Mouse (Mus musculus): ENCODE results near the gene Fam162b. TPM values are rescaled to one million over a fixed set of nuclear protein-coding genes. Genes with fewer than 3 reads are reported as not detected.
A peak's percentile ranks its signal among the peaks of the same experiment; 100 is the strongest.

Gene Fam162b
- polyA plus RNA-seq (2014; fragmentation: Nextera tagmentation; extraction: Ambion mirVana), result 0.90 and 0.95 TPM in 2 replicates

GRCm38 (mm10) chr10:51590139-51590574 is at the start of gene Fam162b:
Fam162b (minus strand) TSS chr10:51590517.
- peak within 1 kb of the TSS; percentile 25 for H3K4me3 ChIP-seq (ENCODE audit: low read depth, low read length)
- H3K36me3 ChIP-seq (ENCODE audit: control insufficient read depth, insufficient read depth, low read length), result no peaks in the 10 kb centered on the region
- no peak within 1 kb of the TSS for H3K27ac ChIP-seq (ENCODE audit: low read depth, low read length)
- peak within 1 kb of the TSS; percentile 49 for H3K4me2 ChIP-seq (ENCODE audit: low read depth)
- H3K9me3 ChIP-seq (ENCODE audit: control insufficient read depth, low read length), result no peaks in the 10 kb centered on the region
- H3K9ac ChIP-seq (ENCODE audit: low read length), result peak within 1 kb of the TSS; percentile 15
- DNase-seq (ENCODE audit: low spot score), result peak; percentile 33
- H3K27me3 ChIP-seq (ENCODE audit: control insufficient read depth, insufficient read depth, low read length), result no peaks in the 10 kb centered on the region
- H3K4me1 ChIP-seq (ENCODE audit: control insufficient read depth, insufficient read depth, low read length), result peaks cover 6% of the 10 kb centered on the region; the same call in 1 of the 2 replicates
- 4% methylated on average over 19 of the region's 19 CpGs for WGBS
- peak; percentile 52; the same call in 1 of the 2 replicates for ATAC-seq (ENCODE audit: insufficient read depth, low FRiP score, low TSS enrichment)

GRCm38 (mm10) chr10:51631411-51632136 is 41.3 kb upstream of the Fam162b start, which contains the start of gene Gprc6a:
Gprc6a (minus strand) TSS chr10:51631461.
- Histone ChIP-seq H3K4me3 (ENCODE audit: low read depth, low read length) (no peak within 1 kb of the TSS), H3K4me2 (ENCODE audit: low read depth) (no peak within 1 kb of the TSS), H3K4me1 (ENCODE audit: control insufficient read depth, insufficient read depth, low read length) (no peaks in the 10 kb centered on the region), H3K9ac (ENCODE audit: low read length) (no peak within 1 kb of the TSS), H3K27ac (ENCODE audit: low read depth, low read length) (no peak within 1 kb of the TSS), H3K36me3 (ENCODE audit: control insufficient read depth, insufficient read depth, low read length) (no peaks in the 10 kb centered on the region), H3K9me3 (ENCODE audit: control insufficient read depth, low read length) (no peaks in the 10 kb centered on the region), H3K27me3 (ENCODE audit: control insufficient read depth, insufficient read depth, low read length) (no peaks in the 10 kb centered on the region)
- 89% methylated on average over 8 of the region's 8 CpGs for WGBS
- no peak for ATAC-seq (ENCODE audit: insufficient read depth, low FRiP score, low TSS enrichment)
- no peak for DNase-seq (ENCODE audit: low spot score)

DNA sequence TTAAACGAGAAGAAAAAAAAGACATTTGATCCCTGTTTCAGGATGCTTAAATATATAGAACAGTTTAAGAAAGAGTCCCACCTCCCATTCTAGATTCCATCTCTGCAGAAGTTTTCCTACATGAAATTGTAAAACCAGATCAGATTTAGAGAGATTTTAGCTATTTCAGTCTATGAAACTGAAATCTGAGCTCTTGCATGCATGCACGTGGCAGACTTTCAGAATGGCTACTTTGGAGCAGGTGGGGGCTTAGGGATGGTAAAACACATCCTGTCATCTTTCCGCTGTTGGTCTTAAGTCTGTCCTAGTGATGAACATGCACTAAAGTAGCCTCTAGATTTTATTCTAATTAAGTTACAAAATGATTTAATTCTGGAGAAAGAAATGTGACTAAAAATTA is 30.9 kb upstream of the Fam162b start:
- WGBS, result 84% methylated on average over 3 of the region's 3 CpGs
- no peak for DNase-seq (ENCODE audit: low spot score)
- no peaks in the 10 kb centered on the region for H3K9me3 ChIP-seq (ENCODE audit: control insufficient read depth, low read length)
- H3K9ac ChIP-seq (ENCODE audit: low read length), result no peak overlapping the region
- no peak overlapping the region for H3K4me2 ChIP-seq (ENCODE audit: low read depth)
- H3K27me3 ChIP-seq (ENCODE audit: control insufficient read depth, insufficient read depth, low read length), result no peaks in the 10 kb centered on the region
- no peaks in the 10 kb centered on the region for H3K4me1 ChIP-seq (ENCODE audit: control insufficient read depth, insufficient read depth, low read length)
- H3K36me3 ChIP-seq (ENCODE audit: control insufficient read depth, insufficient read depth, low read length), result no peaks in the 10 kb centered on the region
- H3K4me3 ChIP-seq (ENCODE audit: low read depth, low read length), result no peak overlapping the region
- no peak for ATAC-seq (ENCODE audit: insufficient read depth, low FRiP score, low TSS enrichment)
- no peak overlapping the region for H3K27ac ChIP-seq (ENCODE audit: low read depth, low read length)

- no peak overlapping the region for H3K27ac ChIP-seq (ENCODE audit: low read depth, low read length)
- ATAC-seq (ENCODE audit: insufficient read depth, low FRiP score, low TSS enrichment) (no peak), DNase-seq (ENCODE audit: low spot score) (no peak)
- H3K4me1 ChIP-seq (ENCODE audit: control insufficient read depth, insufficient read depth, low read length), result no peaks in the 10 kb centered on the region
- no peak overlapping the region for H3K9ac ChIP-seq (ENCODE audit: low read length)
- WGBS, result 78% methylated on average over 7 of the region's 7 CpGs
- no peak overlapping the region for H3K4me3 ChIP-seq (ENCODE audit: low read depth, low read length)
- H3K4me2 ChIP-seq (ENCODE audit: low read depth), result no peak overlapping the region
- H3K36me3 ChIP-seq (ENCODE audit: control insufficient read depth, insufficient read depth, low read length), result no peaks in the 10 kb centered on the region
- H3K27me3 ChIP-seq (ENCODE audit: control insufficient read depth, insufficient read depth, low read length), result no peaks in the 10 kb centered on the region
- H3K9me3 ChIP-seq (ENCODE audit: control insufficient read depth, low read length), result no peaks in the 10 kb centered on the region
Observed at GRCm38 (mm10) chr10:51620126-51620525, 29.8 kb upstream of the Fam162b start.

DNA sequence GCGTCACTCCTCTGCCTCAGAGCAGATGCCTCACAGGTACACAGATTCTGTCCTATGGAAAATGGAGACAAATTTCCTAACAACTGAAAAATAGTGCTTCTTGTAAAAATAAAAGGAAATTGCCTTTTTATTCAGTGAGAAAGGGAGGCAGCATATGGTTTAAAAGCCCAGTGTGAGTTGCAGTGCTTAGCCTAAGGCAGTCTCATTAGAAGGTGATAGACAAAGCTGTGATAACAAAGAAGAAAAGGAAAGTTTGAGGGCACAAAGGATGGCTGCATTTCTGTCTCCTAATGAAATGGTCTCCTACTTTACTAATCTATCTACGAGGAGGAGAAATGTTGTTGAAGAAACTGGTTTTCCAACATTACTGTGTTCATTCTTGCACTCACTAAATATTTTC is 28.2 kb upstream of the Fam162b start:
- H3K27me3 ChIP-seq (ENCODE audit: control insufficient read depth, insufficient read depth, low read length), result no peaks in the 10 kb centered on the region
- no peak overlapping the region for H3K9ac ChIP-seq (ENCODE audit: low read length)
- H3K4me1 ChIP-seq (ENCODE audit: control insufficient read depth, insufficient read depth, low read length), result no peaks in the 10 kb centered on the region
- H3K9me3 ChIP-seq (ENCODE audit: control insufficient read depth, low read length), result no peaks in the 10 kb centered on the region
- H3K4me2 ChIP-seq (ENCODE audit: low read depth), result no peak overlapping the region
- H3K4me3 ChIP-seq (ENCODE audit: low read depth, low read length), result no peak overlapping the region
- H3K27ac ChIP-seq (ENCODE audit: low read depth, low read length), result no peak overlapping the region
- no peaks in the 10 kb centered on the region for H3K36me3 ChIP-seq (ENCODE audit: control insufficient read depth, insufficient read depth, low read length)
- 93% methylated on average over 2 of the region's 2 CpGs for WGBS
- no peak for DNase-seq (ENCODE audit: low spot score)
- ATAC-seq (ENCODE audit: insufficient read depth, low FRiP score, low TSS enrichment), result no peak

DNA sequence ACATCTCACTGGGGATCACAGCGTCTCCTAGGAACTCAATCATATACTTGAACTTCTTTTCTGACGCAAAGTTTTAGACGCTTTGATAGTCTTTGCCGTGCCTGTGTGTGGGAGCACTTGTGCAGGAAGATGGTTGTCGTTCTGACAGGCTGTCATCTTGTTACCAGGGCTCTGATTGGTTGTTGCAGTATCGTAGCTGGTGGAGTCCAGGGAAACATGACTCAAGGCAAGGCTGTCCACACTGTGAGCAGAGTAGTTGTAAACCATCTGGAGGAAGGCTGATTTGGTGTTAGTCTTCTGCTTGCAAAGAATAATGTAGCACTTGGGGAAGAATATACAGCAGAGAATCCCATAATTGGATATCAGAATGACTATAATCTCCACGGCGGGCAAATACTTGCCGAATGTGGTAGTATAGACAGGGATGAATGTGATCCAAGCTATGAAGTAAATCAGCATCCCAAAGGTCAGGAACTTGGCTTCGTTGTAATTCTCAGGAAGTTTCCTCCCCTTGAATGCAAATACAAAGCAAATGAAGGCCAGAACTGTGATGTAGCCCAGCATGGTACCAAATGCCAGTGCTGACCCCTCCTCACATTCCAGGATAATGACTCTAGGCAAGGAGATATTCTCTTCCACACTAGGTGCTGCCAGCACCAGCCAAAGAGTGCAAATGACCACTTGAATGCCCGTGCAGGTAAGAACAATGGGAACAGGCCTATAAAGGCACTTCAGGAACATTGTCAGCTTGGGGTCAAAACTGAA is 24.7 kb upstream of the Fam162b start:
- no peaks in the 10 kb centered on the region for H3K4me1 ChIP-seq (ENCODE audit: control insufficient read depth, insufficient read depth, low read length)
- H3K9me3 ChIP-seq (ENCODE audit: control insufficient read depth, low read length), result no peaks in the 10 kb centered on the region
- H3K9ac ChIP-seq (ENCODE audit: low read length), result no peak overlapping the region
- no peak overlapping the region for H3K4me3 ChIP-seq (ENCODE audit: low read depth, low read length)
- H3K27ac ChIP-seq (ENCODE audit: low read depth, low read length), result no peak overlapping the region
- no peak for ATAC-seq (ENCODE audit: insufficient read depth, low FRiP score, low TSS enrichment)
- no peak for DNase-seq (ENCODE audit: low spot score)
- H3K27me3 ChIP-seq (ENCODE audit: control insufficient read depth, insufficient read depth, low read length), result no peaks in the 10 kb centered on the region
- H3K36me3 ChIP-seq (ENCODE audit: control insufficient read depth, insufficient read depth, low read length), result no peaks in the 10 kb centered on the region
- WGBS, result 62% methylated on average over 11 of the region's 11 CpGs
- H3K4me2 ChIP-seq (ENCODE audit: low read depth), result no peak overlapping the region

DNA sequence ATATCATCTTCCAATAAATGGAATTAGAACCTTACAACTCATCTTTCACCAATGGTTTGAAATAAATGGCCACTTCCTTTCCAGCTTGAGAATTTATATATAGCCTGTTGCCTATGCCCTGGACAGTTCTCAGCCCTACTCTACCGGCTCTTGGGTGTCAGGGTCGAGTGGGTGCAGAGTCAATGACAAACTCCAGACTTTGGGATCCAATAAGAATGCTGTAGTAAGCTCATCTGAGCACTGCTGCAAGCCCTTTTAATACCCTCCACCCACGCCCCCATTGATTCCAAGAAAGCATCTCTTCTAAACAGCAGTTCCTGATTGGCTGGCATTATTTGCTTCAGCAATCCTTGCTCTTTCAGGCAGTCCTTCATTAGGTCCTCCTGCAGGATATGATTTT is 23.1 kb upstream of the Fam162b start:
- Histone ChIP-seq H3K9me3 (ENCODE audit: control insufficient read depth, low read length) (no peaks in the 10 kb centered on the region), H3K4me1 (ENCODE audit: control insufficient read depth, insufficient read depth, low read length) (no peaks in the 10 kb centered on the region), H3K4me2 (ENCODE audit: low read depth) (no peak overlapping the region), H3K4me3 (ENCODE audit: low read depth, low read length) (no peak overlapping the region), H3K36me3 (ENCODE audit: control insufficient read depth, insufficient read depth, low read length) (no peaks in the 10 kb centered on the region), H3K27ac (ENCODE audit: low read depth, low read length) (no peak overlapping the region), H3K27me3 (ENCODE audit: control insufficient read depth, insufficient read depth, low read length) (no peaks in the 10 kb centered on the region), H3K9ac (ENCODE audit: low read length) (no peak overlapping the region)
- WGBS, result 89% methylated on average over 3 of the region's 3 CpGs
- no peak for ATAC-seq (ENCODE audit: insufficient read depth, low FRiP score, low TSS enrichment)
- DNase-seq (ENCODE audit: low spot score), result no peak

DNA sequence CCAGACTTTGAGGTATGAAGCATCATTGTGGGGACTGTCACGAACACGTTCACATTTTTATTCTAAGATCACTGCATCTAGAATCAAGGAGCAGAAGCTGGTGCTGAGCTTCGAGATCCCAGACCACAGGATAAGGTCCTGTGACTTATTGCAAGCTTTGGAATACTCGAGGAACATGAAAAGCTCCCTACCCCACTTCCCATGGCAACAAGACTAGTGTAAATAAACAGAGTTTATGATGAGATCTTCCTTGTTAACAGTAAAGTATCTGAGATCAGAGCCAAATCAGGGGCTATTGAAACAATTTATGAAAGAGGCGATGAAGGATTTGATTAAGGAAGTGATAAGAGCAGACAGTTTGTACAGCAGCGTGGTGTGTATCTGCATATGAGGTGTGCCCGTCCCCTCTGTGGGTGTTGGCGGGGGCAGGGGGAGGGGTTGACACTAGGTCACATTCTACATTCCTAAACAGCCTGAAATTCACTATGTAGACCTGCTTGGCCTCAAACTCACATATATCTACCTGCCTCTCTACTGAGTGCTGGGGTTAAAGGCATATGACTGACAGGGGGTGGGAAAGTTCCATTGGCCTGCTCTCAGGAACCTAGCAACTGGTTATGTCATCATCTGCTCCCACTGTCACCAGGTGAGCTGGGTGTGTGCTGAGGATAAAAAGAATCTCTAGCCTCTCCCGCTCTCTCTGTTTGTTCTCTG is 21.8 kb upstream of the Fam162b start:
- H3K36me3 ChIP-seq (ENCODE audit: control insufficient read depth, insufficient read depth, low read length), result no peaks in the 10 kb centered on the region
- H3K9ac ChIP-seq (ENCODE audit: low read length), result no peak overlapping the region
- H3K4me1 ChIP-seq (ENCODE audit: control insufficient read depth, insufficient read depth, low read length), result no peaks in the 10 kb centered on the region
- H3K27ac ChIP-seq (ENCODE audit: low read depth, low read length), result no peak overlapping the region
- no peak for ATAC-seq (ENCODE audit: insufficient read depth, low FRiP score, low TSS enrichment)
- no peaks in the 10 kb centered on the region for H3K27me3 ChIP-seq (ENCODE audit: control insufficient read depth, insufficient read depth, low read length)
- no peak for DNase-seq (ENCODE audit: low spot score)
- H3K4me2 ChIP-seq (ENCODE audit: low read depth), result no peak overlapping the region
- H3K4me3 ChIP-seq (ENCODE audit: low read depth, low read length), result no peak overlapping the region
- 81% methylated on average over 9 of the region's 9 CpGs for WGBS
- no peaks in the 10 kb centered on the region for H3K9me3 ChIP-seq (ENCODE audit: control insufficient read depth, low read length)
